Mouse (Mus musculus) limb, embryonic 14.5 days (tissue): Measurements from ENCODE around the gene Llgl2. TPM values are rescaled to one million over a fixed set of nuclear protein-coding genes. Genes with fewer than 3 reads are reported as not detected.

Source experiments
- ATAC-seq: fragments of 200-750 bp; cut with Nextera tagmentation; 2 replicates; pipeline ENCODE4 v1.8.0; 2017; ENCODE audit warnings: low read depth, moderate number of reproducible peaks, moderate TSS enrichment; ENCODE audit not compliant: low FRiP score
- DNase-seq: peaks from one replicate; pipeline ENCODE4 v3.0.0-alpha.2; 2015; ENCODE audit warnings: low spot score
- H3K27ac ChIP-seq: fragments of 300-500 bp; sonication (generic); replicated peaks from 2 replicates; pipeline ENCODE4 v1.5.1; 2014; ENCODE audit warnings: low read depth, mild to moderate bottlenecking, low read length, moderate library complexity, mixed read lengths
- H3K27me3 ChIP-seq: fragments of 300-500 bp; sonication (generic); 2 replicates; pipeline ENCODE4 v1.6.1; 2014; ENCODE audit warnings: low read length, mixed read lengths; ENCODE audit not compliant: control insufficient read depth, insufficient read depth
- H3K36me3 ChIP-seq: fragments of 300-500 bp; sonication (generic); 2 replicates; pipeline ENCODE4 v1.6.1; 2014; ENCODE audit warnings: mild to moderate bottlenecking, low read length, moderate library complexity, mixed read lengths; ENCODE audit not compliant: control insufficient read depth, insufficient read depth
- H3K4me1 ChIP-seq: fragments of 300-500 bp; sonication (generic); 2 replicates; pipeline ENCODE4 v1.6.1; 2014; ENCODE audit warnings: antibody characterized with exemption, low read length, mixed read lengths; ENCODE audit not compliant: control insufficient read depth, insufficient read depth
- H3K4me2 ChIP-seq: fragments of 300-500 bp; sonication (generic); replicated peaks from 2 replicates; pipeline ENCODE4 v1.6.1; 2014; ENCODE audit warnings: low read depth, mild to moderate bottlenecking, low read length, moderate library complexity; ENCODE audit not compliant: severe bottlenecking
- H3K4me3 ChIP-seq: fragments of 300-500 bp; sonication (generic); replicated peaks from 2 replicates; pipeline ENCODE4 v1.5.1; 2014; ENCODE audit warnings: low read length
- H3K9ac ChIP-seq: fragments of 300-500 bp; sonication (generic); 2 replicates; pipeline ENCODE4 v1.6.1; 2014; ENCODE audit warnings: mild to moderate bottlenecking, low read depth, low read length, moderate library complexity; ENCODE audit not compliant: severe bottlenecking
- H3K9me3 ChIP-seq: fragments of 300-500 bp; sonication (generic); 2 replicates; pipeline ENCODE4 v1.6.1; 2016; ENCODE audit warnings: low read length; ENCODE audit not compliant: control insufficient read depth
- POLR2A ChIP-seq: fragments of 200-500 bp; IDR thresholded peaks from 2 replicates; pipeline ENCODE4 v1.8.0; 2012; ENCODE audit warnings: inconsistent platforms, mild to moderate bottlenecking, moderate library complexity, borderline replicate concordance; ENCODE audit not compliant: insufficient read depth, insufficient read length; ENCODE audit errors: extremely low read depth
- WGBS: fragments of 180-500 bp; shearing (Covaris S2); extraction: QIAGEN DNeasy Blood & Tissue Kit; methylation state at CpG from one replicate; pipeline ENCODE4 v1.1.7; 2014; 5-methylcytosine and 5-hydroxymethylcytosine counted together
- polyA plus RNA-seq, 2 experiments: library from polyadenylated mRNA; depleted of rRNA in 1 of 2; stranded (reverse) in 1 of 2; unstranded in 1 of 2; fragments of >200 nt; fragmentation: Nextera tagmentation in 1 of 2; extraction: Ambion mirVana in 1 of 2; gene quantifications; 2 replicates each; pipeline versions ENCODE4 v1.2.1 to v1.2.3; 2012 to 2014

Gene Llgl2
- polyA plus RNA-seq, 2 experiments = 11.2 to 12.3 TPM

DNA sequence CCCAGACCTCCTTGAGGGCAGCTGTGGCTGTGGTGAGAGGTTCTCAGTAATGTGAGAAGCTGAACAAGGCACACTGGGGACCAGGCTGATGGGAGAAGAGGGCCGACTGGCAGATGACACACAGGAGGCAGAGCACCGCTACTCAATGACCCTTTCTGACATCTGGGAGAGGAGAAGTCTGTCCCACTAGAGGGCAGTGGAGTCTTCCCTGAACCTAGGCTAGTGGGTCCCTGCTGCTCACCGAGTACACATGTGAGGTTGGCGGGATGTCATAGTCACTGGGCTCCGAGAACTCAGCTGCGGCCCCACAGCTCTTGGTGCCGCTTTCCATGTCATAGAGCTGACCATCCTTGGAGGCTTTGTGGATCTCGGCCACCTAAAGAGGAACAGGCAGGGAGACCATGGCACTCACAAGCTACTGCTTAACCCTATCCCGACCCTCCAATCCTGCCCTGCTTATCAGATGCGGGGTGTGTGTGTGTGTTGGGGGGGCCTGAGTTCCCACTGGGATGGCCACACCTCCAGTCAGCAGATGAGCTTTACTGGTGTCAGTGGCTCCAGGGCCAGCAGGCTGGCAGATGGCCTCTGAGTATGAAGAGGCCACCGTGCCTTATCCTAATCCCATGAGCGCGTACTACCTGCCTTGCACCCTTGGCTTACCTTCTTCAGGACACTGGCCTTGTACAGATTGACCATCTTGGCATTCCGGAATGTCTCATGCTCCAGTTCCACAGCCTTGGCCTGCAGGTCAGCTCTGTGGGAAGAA, 71.1 kb downstream of the Llgl2 start:
- DNase-seq (no peak), ATAC-seq (no peak)
- no peak overlapping the region for H3K9ac ChIP-seq
- H3K27me3 ChIP-seq = no peaks in the 10 kb centered on the region
- H3K27ac ChIP-seq = no peak overlapping the region
- H3K36me3 ChIP-seq = peaks cover 33% of the 10 kb centered on the region
- no peaks in the 10 kb centered on the region for H3K9me3 ChIP-seq
- H3K4me1 ChIP-seq = peaks cover 3% of the 10 kb centered on the region; the same call in 1 of the 2 replicates
- TF ChIP-seq POLR2A = no peak
- no peak overlapping the region for H3K4me3 ChIP-seq
- H3K4me2 ChIP-seq = no peak overlapping the region
- WGBS = 76% methylated on average over 14 of the region's 14 CpGs

DNA sequence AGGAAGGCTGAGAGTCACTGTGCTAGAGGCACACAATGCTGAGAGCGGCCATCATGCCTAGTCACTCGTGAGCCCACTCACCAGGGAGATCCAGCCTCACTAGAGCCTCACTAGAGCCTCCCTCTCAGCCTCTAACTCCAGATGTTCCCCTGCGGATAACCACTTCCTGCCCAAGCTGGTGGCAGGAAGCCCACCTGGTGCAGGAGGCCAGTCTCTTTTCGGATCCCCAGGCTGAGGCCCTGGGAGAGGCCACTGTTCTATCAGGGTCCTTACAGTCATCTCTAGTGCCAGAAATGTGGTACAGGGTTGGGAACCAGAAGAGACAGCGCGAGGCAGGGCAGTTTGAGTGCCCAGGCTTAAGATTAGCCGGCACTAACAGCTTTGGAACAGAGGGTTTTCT, 74.6 kb downstream of the Llgl2 start:
- no peaks in the 10 kb centered on the region for H3K27me3 ChIP-seq
- ATAC-seq (no peak), DNase-seq (no peak)
- no peak for TF ChIP-seq POLR2A
- no peaks in the 10 kb centered on the region for H3K9me3 ChIP-seq
- H3K9ac ChIP-seq = no peak overlapping the region
- H3K4me1 ChIP-seq = peaks cover 10% of the 10 kb centered on the region; the same call in 1 of the 2 replicates
- no peak overlapping the region for H3K4me3 ChIP-seq
- peak overlapping the region; percentile 33; the same call in 1 of the 2 replicates for H3K27ac ChIP-seq
- H3K4me2 ChIP-seq = no peak overlapping the region
- peaks cover 28% of the 10 kb centered on the region for H3K36me3 ChIP-seq
- WGBS = 78% methylated on average over 7 of the region's 7 CpGs

DNA sequence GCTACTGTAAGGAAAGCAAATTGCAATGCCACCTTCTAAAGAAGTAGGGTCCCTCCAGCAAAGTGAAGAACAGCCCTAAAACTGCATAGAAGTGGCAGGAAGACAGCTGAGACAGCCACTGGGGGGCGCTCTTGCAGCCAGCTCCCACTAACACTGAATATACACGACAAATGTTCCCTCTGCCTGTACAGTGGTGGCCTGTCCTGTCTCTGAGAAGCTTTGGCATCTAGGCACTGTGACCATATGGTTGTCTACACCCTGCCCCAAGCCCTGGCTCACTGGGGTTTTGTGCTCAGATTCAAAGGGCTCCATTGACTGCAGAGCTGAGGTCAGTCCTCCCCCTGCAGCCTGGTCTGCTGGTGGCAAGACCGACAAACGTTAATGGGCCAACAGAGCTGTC, 75.0 kb downstream of the Llgl2 start:
- H3K9ac ChIP-seq = no peak overlapping the region
- WGBS = 12% methylated on average over 4 of the region's 4 CpGs
- TF ChIP-seq POLR2A = no peak
- H3K9me3 ChIP-seq = no peaks in the 10 kb centered on the region
- peak; percentile 24; the same call in 1 of the 2 replicates for ATAC-seq
- H3K4me2 ChIP-seq = no peak overlapping the region
- peaks cover 23% of the 10 kb centered on the region for H3K36me3 ChIP-seq
- peak; percentile 21 for DNase-seq
- H3K4me3 ChIP-seq = no peak overlapping the region
- H3K4me1 ChIP-seq = peaks cover 12% of the 10 kb centered on the region; the same call in 1 of the 2 replicates
- H3K27ac ChIP-seq = peak overlapping the region; percentile 33; the same call in 1 of the 2 replicates
- H3K27me3 ChIP-seq = no peaks in the 10 kb centered on the region

DNA sequence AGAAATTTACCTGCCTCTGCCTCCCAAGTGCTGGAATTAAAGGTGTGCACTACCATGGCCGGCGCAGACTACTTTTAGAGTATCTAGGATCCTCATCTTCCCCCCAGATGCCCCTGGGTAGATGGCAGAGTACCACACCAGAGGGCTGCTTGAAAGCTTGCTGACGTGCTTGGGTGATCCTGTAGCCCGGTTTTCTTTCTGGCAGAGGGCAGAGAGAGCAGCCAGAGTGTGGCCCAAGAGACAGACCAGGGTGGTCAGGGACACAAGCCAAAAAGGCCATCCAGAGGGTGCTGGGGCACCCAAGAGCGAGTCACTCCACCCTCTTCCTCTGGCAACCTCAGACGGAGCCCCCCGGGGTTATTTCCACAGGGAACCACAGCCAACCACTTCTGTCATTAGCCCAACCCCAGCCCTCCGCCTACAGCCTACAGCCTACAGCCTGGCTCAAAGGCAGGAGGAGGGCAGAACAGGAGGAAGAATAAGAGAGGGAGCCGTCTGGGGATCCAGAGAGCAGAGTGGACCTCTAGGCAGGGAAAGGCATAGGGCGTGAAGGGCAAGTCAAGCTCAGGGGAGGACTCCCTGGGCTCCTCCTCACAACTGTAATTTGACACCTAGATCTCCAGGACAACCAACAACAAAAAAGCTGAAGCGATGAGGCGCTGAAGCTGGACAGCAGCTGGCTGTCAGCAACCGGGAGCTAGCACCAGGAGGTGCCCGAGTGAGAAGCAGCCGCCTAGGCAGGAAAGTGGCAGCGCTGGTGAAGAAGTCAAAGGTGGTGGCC, 75.8 kb downstream of the Llgl2 start, which contains the start of gene Smim5:
Gene Smim5 (plus strand): TSS at position 481 of the 781 bp plus-strand sequence.
- peaks cover 12% of the 10 kb centered on the region; the same call in 1 of the 2 replicates for H3K4me1 ChIP-seq
- H3K9me3 ChIP-seq = no peaks in the 10 kb centered on the region
- H3K27ac ChIP-seq = peak within 1 kb of the TSS; percentile 33
- H3K4me3 ChIP-seq = peak within 1 kb of the TSS; percentile 12; the same call in 1 of the 2 replicates
- H3K4me2 ChIP-seq = no peak within 1 kb of the TSS
- no peak for TF ChIP-seq POLR2A
- 30% methylated on average over 16 of the region's 16 CpGs for WGBS
- peak within 1 kb of the TSS; percentile 36 for H3K9ac ChIP-seq
- DNase-seq (peak; percentile 75), ATAC-seq (peak; percentile 64)
- H3K36me3 ChIP-seq = peaks cover 19% of the 10 kb centered on the region
- H3K27me3 ChIP-seq = no peaks in the 10 kb centered on the region

DNA sequence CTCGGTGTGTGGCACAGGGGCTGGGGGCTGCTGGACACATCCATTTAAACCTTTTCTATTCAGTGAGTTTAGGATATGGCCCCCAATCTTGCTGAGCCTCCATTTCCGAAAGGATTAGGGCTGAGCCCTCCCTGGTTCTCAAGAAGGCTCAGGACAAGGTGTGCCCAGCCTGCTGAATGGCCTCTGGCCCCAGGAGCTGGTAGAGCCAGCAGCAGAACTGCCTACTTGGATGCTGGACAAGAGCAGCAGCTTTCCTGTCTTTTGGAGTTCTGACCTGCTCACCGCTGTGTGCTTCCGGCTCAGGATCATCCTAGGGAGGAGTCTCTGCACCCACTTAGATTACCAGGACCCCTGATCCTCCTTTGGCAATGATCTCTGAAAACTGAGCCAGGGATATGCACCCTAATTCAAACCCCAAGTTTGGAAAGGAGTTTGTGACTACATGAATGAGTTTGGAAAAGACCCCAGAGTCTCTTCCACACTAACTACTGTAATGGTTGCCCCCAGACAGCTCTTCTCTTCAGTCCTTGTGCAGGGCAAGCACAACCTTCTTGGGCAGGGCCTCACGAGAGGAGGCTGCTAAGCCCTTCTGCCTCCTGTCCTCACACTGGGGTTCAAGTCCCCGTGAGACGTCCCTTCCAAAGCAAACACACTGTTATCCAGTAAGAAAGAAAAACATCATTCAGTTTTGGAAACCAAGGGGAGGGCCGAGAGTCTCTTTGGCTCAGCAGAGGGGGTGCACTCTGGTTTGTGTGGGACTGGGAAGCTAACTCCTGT, 76.9 kb downstream of the Llgl2 start:
- Histone ChIP-seq H3K27ac (no peak overlapping the region), H3K4me3 (peak overlapping the region; percentile 12; the same call in 1 of the 2 replicates), H3K4me1 (peaks cover 12% of the 10 kb centered on the region; the same call in 1 of the 2 replicates), H3K36me3 (peaks cover 10% of the 10 kb centered on the region), H3K9me3 (no peaks in the 10 kb centered on the region), H3K27me3 (no peaks in the 10 kb centered on the region), H3K4me2 (no peak overlapping the region), H3K9ac (peak overlapping the region; percentile 36; the same call in 1 of the 2 replicates)
- DNase-seq = no peak
- WGBS = 68% methylated on average over 8 of the region's 8 CpGs
- no peak for TF ChIP-seq POLR2A
- no peak for ATAC-seq
